Mouse (Mus musculus) cerebellum, adult 2 months (tissue): ENCODE measurements around the gene Phf21a.

ENCODE experiments used
- CTCF ChIP-seq: fragments of 200-500 bp; IDR thresholded peaks from 2 replicates; pipeline ENCODE4 v1.5.1; 2011; ENCODE audit warnings: low read depth, mild to moderate bottlenecking, control low read depth, low read length, moderate library complexity, borderline replicate concordance; ENCODE audit not compliant: insufficient read depth
- POLR2A ChIP-seq: fragments of 200-500 bp; IDR thresholded peaks from 2 replicates; pipeline ENCODE4 v1.6.1; 2011; ENCODE audit warnings: low read length, control low read depth, borderline replicate concordance; ENCODE audit not compliant: insufficient read depth

DNA sequence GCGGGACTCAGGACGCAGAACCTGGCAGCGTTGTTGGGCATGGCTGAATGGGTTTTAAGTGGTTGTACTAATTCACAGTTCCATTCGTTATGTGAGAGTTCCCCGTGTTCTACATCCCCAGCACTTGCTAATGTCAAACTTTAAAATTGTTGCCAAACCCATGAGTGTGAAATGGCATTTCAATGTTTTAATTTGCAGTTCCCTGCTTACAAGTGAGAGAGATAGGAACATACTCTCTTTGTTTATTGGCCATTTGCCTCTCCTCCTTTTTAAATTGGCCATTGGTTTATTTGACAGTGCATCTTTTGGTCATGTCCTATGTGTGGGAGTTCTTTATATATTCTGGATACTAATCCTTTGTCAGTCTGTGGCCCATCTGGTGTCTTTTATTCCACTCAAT, 31.6 kb upstream of the Phf21a start:
- TF ChIP-seq POLR2A (no peak), CTCF (no peak)
